Mouse (Mus musculus): Measurements from ENCODE around the gene Kdelr1. TPM values are rescaled to one million over a fixed set of nuclear protein-coding genes. Genes with fewer than 3 reads are reported as not detected.
A peak's percentile ranks its signal among the peaks of the same experiment; 100 is the strongest.
"Not testable (repeated sequence)": the region's sequence is repeated elsewhere in the genome, so short reads cannot be mapped to it uniquely, and the experiment has no call there.

Gene Kdelr1
- polyA plus RNA-seq, 1 experiment from 2014 or later: 96.4 TPM

- Histone ChIP-seq H3K27me3 (ENCODE audit: insufficient read depth, low read length) (peaks cover 45% of the 10 kb centered on the region), H3K9ac (replicated peaks; ENCODE audit: low read length) (peak overlapping the region; percentile 28; the same call in 1 of the 2 replicates), H3K27ac (ENCODE audit: low read length) (no peak overlapping the region), H3K4me3 (ENCODE audit: low read length) (no peak overlapping the region), H3K4me2 (replicated peaks; ENCODE audit: low read depth, low read length) (peak overlapping the region; percentile 51), H3K4me1 (ENCODE audit: insufficient read depth, low read length) (peaks cover 41% of the 10 kb centered on the region), H3K9me3 (ENCODE audit: low read length) (no peaks in the 10 kb centered on the region), H3K36me3 (ENCODE audit: insufficient read depth, low read length) (peaks cover 3% of the 10 kb centered on the region; the same call in 1 of the 2 replicates)
- no peak for ATAC-seq (ENCODE audit: low FRiP score, low TSS enrichment)
- 13% methylated on average over 8 of the region's 8 CpGs for WGBS
Observed at GRCm38 (mm10) chr7:45869107-45869670, 3.4 kb upstream of the Kdelr1 start.

- H3K9me3 ChIP-seq (ENCODE audit: low read length): no peaks in the 10 kb centered on the region
- peaks cover 45% of the 10 kb centered on the region for H3K27me3 ChIP-seq (ENCODE audit: insufficient read depth, low read length)
- H3K9ac ChIP-seq (replicated peaks; ENCODE audit: low read length): peak overlapping the region; percentile 28; the same call in 1 of the 2 replicates
Observed at GRCm38 (mm10) chr7:45869787-45870186, 2.8 kb upstream of the Kdelr1 start.

DNA sequence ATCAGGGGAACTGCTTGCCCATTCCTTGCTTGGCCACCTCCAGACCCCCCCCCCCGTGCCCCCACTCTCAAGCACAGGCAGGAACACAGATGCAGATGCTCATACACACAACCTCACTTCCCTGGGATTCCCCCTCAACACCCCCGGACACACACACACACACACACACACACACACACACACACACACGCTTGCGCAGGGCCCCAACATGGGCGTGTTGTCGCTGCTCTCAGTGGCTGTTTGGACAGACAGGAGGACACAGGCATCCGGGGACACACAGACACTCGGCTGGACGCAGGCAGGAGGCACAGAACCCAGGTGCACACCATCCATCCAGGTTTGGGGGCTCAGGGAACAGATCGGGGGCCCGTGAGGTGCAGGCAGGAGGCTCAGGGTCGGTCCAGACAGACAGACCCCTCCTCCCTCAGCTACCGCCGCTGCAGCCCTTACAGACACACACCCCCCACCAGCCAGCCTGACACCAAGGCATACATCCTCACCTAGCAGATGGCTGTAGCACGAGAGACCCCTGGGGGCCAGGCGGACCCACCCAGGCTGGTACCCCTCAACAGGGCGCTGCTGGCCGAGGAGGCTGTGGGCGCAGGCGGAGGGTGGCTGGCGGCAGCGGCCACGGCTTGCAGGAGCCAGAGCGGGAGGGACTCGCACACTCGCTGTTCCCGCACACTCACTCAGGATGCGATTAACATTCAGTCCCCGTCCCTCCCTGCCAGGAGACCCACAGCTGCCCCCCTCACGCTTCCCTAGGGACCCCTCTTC, 2.1 kb upstream of the Kdelr1 start:
- 3% methylated on average over 30 of the region's 30 CpGs for WGBS
- Histone ChIP-seq H3K27ac (ENCODE audit: low read length) (no peak overlapping the region), H3K9ac (replicated peaks; ENCODE audit: low read length) (peak overlapping the region; percentile 51), H3K4me3 (ENCODE audit: low read length) (peak overlapping the region; percentile 36), H3K9me3 (ENCODE audit: low read length) (no peaks in the 10 kb centered on the region), H3K36me3 (ENCODE audit: insufficient read depth, low read length) (peaks cover 14% of the 10 kb centered on the region), H3K4me1 (ENCODE audit: insufficient read depth, low read length) (peaks cover 49% of the 10 kb centered on the region), H3K27me3 (ENCODE audit: insufficient read depth, low read length) (peaks cover 45% of the 10 kb centered on the region), H3K4me2 (replicated peaks; ENCODE audit: low read depth, low read length) (peak overlapping the region; percentile 51)
- no peak for ATAC-seq (ENCODE audit: low FRiP score, low TSS enrichment)

More at GRCm38 (mm10) chr7:45869787-45870186, 2.8 kb upstream of the Kdelr1 start:
- Histone ChIP-seq H3K36me3 (ENCODE audit: insufficient read depth, low read length) (peaks cover 9% of the 10 kb centered on the region), H3K27ac (ENCODE audit: low read length) (no peak overlapping the region), H3K4me3 (ENCODE audit: low read length) (peak overlapping the region; percentile 36), H3K4me1 (ENCODE audit: insufficient read depth, low read length) (peaks cover 47% of the 10 kb centered on the region), H3K4me2 (replicated peaks; ENCODE audit: low read depth, low read length) (peak overlapping the region; percentile 51)
- no peak for ATAC-seq (ENCODE audit: low FRiP score, low TSS enrichment)
- WGBS: 6% methylated on average over 14 of the region's 14 CpGs

GRCm38 (mm10) chr7:45873061-45873947, 732 bp downstream of the Kdelr1 start:
- peaks cover 34% of the 10 kb centered on the region for H3K4me1 ChIP-seq (ENCODE audit: insufficient read depth, low read length)
- WGBS: under 1% methylated on average over 27 of the region's 28 CpGs

DNA sequence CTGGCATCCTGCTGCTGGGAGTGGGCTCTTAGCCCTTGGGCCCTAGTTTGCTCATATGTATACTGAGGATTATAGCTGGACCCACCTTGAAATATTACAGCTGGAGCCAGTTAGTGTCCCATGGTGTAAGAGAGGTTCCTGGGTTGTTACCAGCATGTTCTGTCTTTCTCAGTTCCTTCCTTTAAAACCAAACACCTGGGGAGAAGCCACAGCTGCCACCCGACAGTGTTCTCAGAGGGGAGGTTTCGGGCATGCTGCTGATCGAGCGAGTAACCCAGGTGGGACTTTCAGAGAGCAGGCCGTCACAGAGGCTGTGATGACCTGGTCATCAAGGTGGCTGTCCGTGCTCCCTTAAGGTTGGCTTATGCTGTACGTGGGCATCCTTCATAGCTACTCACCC, 4.3 kb downstream of the Kdelr1 start:
- Histone ChIP-seq H3K9ac (replicated peaks; ENCODE audit: low read length) (no peak overlapping the region), H3K27ac (ENCODE audit: low read length) (no peak overlapping the region), H3K36me3 (ENCODE audit: insufficient read depth, low read length) (peaks cover 71% of the 10 kb centered on the region), H3K4me3 (ENCODE audit: low read length) (no peak overlapping the region), H3K4me1 (ENCODE audit: insufficient read depth, low read length) (peaks cover 15% of the 10 kb centered on the region), H3K4me2 (replicated peaks; ENCODE audit: low read depth, low read length) (no peak overlapping the region), H3K27me3 (ENCODE audit: insufficient read depth, low read length) (no peaks in the 10 kb centered on the region), H3K9me3 (ENCODE audit: low read length) (no peaks in the 10 kb centered on the region)
- no peak for ATAC-seq (ENCODE audit: low FRiP score, low TSS enrichment)
- 95% methylated on average over 7 of the region's 7 CpGs for WGBS

More at GRCm38 (mm10) chr7:45873061-45873947, 732 bp downstream of the Kdelr1 start:
- Histone ChIP-seq H3K4me2 (replicated peaks; ENCODE audit: low read depth, low read length) (peak overlapping the region; percentile 87), H3K9ac (replicated peaks; ENCODE audit: low read length) (peak overlapping the region; percentile 99), H3K27me3 (ENCODE audit: insufficient read depth, low read length) (peaks cover 31% of the 10 kb centered on the region), H3K36me3 (ENCODE audit: insufficient read depth, low read length) (peaks cover 39% of the 10 kb centered on the region), H3K4me3 (ENCODE audit: low read length) (peak overlapping the region; percentile 96), H3K9me3 (ENCODE audit: low read length) (no peaks in the 10 kb centered on the region), H3K27ac (ENCODE audit: low read length) (peak overlapping the region; percentile 96)
- ATAC-seq (ENCODE audit: low FRiP score, low TSS enrichment): peak; percentile 69

DNA sequence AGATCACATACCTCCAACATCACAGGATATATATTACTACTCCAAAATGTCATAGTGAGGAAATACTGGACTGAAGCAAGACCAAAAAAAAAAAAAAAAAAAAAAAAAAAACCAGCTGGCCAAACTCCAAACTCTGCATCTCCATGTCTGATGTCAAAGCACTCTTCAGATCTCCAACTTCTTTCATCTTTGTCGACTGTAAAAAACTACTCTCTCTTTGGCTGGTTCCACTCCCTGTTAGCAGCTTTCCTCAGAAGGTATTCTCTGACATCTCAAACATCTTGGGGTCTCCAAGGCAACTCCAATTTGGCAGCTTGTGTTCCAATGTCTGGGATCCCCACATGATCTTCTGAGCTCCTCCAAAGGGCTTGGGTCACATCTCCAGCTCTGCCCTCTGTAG, 5.7 kb downstream of the Kdelr1 start, which contains the start of gene Grin2d:
Gene Grin2d, minus strand, starts transcription at position 101 of the 400 bp plus-strand sequence.
- 91% methylated on average over 1 of the region's 1 CpGs for WGBS
- not testable (repeated sequence) for H3K4me3 ChIP-seq (ENCODE audit: low read length); H3K4me2 ChIP-seq (replicated peaks; ENCODE audit: low read depth, low read length); H3K27me3 ChIP-seq (ENCODE audit: insufficient read depth, low read length); ATAC-seq (ENCODE audit: low FRiP score, low TSS enrichment); H3K9me3 ChIP-seq (ENCODE audit: low read length); H3K27ac ChIP-seq (ENCODE audit: low read length); H3K9ac ChIP-seq (replicated peaks; ENCODE audit: low read length)
- Histone ChIP-seq H3K4me1 (ENCODE audit: insufficient read depth, low read length) (peaks cover 15% of the 10 kb centered on the region), H3K36me3 (ENCODE audit: insufficient read depth, low read length) (peaks cover 84% of the 10 kb centered on the region)

DNA sequence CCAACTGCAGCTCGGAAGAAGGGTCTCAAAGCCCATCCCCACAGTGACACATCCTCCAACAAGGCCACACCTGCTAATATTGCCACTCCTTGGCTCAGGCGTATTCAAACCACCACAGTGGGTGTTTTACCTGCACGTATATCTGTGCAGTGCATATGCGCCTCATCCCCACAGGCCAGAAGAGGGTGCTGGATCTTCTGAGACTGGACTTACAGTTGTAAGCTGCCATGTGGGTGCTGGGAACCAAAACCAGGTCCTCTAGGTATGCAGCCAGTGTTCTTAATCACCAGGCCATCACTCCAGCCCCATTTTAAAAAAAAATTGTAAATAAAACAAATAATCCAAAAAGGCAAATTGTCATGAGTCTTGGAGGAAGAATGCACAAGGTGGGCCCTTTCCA, 8.0 kb downstream of the Kdelr1 start:
- H3K9ac ChIP-seq (replicated peaks; ENCODE audit: low read length): no peak overlapping the region
- H3K4me1 ChIP-seq (ENCODE audit: insufficient read depth, low read length): no peaks in the 10 kb centered on the region
- peaks cover 89% of the 10 kb centered on the region for H3K36me3 ChIP-seq (ENCODE audit: insufficient read depth, low read length)
- no peaks in the 10 kb centered on the region for H3K27me3 ChIP-seq (ENCODE audit: insufficient read depth, low read length)
- no peak overlapping the region for H3K4me3 ChIP-seq (ENCODE audit: low read length)
- H3K4me2 ChIP-seq (replicated peaks; ENCODE audit: low read depth, low read length): no peak overlapping the region
- H3K27ac ChIP-seq (ENCODE audit: low read length): no peak overlapping the region
- ATAC-seq (ENCODE audit: low FRiP score, low TSS enrichment): no peak
- WGBS: 98% methylated on average over 4 of the region's 4 CpGs
- H3K9me3 ChIP-seq (ENCODE audit: low read length): no peaks in the 10 kb centered on the region

GRCm38 (mm10) chr7:45881011-45881410, 8.4 kb downstream of the Kdelr1 start:
- H3K9me3 ChIP-seq (ENCODE audit: low read length): no peaks in the 10 kb centered on the region
- no peak overlapping the region for H3K27ac ChIP-seq (ENCODE audit: low read length)
- no peak overlapping the region for H3K4me3 ChIP-seq (ENCODE audit: low read length)
- no peak overlapping the region for H3K9ac ChIP-seq (replicated peaks; ENCODE audit: low read length)
- peaks cover 88% of the 10 kb centered on the region for H3K36me3 ChIP-seq (ENCODE audit: insufficient read depth, low read length)
- no peak for ATAC-seq (ENCODE audit: low FRiP score, low TSS enrichment)
- 94% methylated on average over 2 of the region's 2 CpGs for WGBS
- no peak overlapping the region for H3K4me2 ChIP-seq (replicated peaks; ENCODE audit: low read depth, low read length)
- H3K27me3 ChIP-seq (ENCODE audit: insufficient read depth, low read length): no peaks in the 10 kb centered on the region
- H3K4me1 ChIP-seq (ENCODE audit: insufficient read depth, low read length): no peaks in the 10 kb centered on the region

DNA sequence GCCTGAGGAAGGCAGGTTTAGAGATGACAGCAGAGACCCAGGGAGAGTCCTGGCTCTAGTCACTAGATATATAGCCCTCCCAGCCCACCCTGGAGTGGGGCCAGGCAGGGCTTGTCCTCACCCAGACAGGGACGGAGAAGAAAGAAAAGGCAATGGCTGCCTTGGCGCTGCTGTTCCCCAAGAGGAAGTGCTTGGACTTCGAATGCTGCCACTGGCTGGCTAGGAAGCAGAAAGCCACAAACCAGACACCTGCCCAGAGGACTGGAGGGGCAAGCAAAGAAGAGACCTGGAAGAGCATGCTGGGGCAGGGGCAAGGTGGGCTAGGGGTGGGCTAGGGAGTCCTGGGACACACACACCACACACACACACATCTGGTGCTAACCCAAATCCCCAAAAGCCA, 14.7 kb downstream of the Kdelr1 start:
- no peak overlapping the region for H3K27ac ChIP-seq (ENCODE audit: low read length)
- H3K4me3 ChIP-seq (ENCODE audit: low read length): no peak overlapping the region
- H3K9me3 ChIP-seq (ENCODE audit: low read length): no peaks in the 10 kb centered on the region
- H3K4me1 ChIP-seq (ENCODE audit: insufficient read depth, low read length): no peaks in the 10 kb centered on the region
- no peak overlapping the region for H3K4me2 ChIP-seq (replicated peaks; ENCODE audit: low read depth, low read length)
- H3K9ac ChIP-seq (replicated peaks; ENCODE audit: low read length): no peak overlapping the region
- ATAC-seq (ENCODE audit: low FRiP score, low TSS enrichment): no peak
- no peaks in the 10 kb centered on the region for H3K27me3 ChIP-seq (ENCODE audit: insufficient read depth, low read length)
- peaks cover 36% of the 10 kb centered on the region for H3K36me3 ChIP-seq (ENCODE audit: insufficient read depth, low read length)
- 35% methylated on average over 3 of the region's 3 CpGs for WGBS

All from kidney, embryonic 16.5 days (tissue).